Mouse (Mus musculus) liver, adult 2 months (tissue): ENCODE results near the gene Dnmt3b.

Experiments used
- CTCF ChIP-seq: fragments of 200-500 bp; IDR thresholded peaks from 2 replicates; pipeline ENCODE4 v1.5.1; 2011; ENCODE audit warnings: low read depth, low read length, control low read depth
- POLR2A ChIP-seq: fragments of 200-500 bp; IDR thresholded peaks from 2 replicates; pipeline ENCODE4 v1.6.1; 2011; ENCODE audit warnings: low read length, control low read depth; ENCODE audit not compliant: insufficient read depth; ENCODE audit errors: extremely low read depth

DNA sequence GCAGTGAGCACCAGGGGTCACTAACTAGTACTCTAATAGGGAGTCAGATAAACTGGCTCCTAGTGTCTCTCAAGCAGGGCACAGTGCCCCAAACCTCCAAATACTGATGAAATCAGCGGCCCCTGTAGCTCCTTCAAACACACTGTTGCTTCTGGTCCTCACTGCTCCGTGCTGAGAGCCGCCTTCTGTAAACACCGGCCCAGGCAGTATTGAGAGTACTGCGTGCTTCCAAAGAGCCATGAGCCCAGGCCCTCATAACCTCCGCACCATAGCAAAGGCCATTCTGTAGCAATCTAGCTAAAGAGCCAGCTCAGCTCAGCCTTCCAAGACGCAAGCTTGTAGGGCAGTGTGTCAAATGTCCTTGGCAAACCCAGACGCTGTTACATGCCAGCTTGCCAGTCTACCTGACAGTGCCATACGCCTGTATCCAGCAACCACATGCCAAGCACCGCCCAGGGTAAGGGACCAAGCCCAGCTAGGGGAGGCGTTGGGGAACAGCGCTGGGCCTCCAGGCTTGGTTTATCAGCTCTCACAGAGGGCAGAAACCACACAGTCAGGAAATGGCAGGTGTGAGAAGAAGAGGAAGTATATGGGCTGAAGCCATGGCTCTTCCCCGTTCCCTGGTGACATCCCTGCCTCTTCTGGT is 41.3 kb upstream of the Dnmt3b start:
- TF ChIP-seq CTCF: no peak
- no peak for TF ChIP-seq POLR2A
